Mouse (Mus musculus): Measurements from ENCODE around the gene Llgl2.

DNA sequence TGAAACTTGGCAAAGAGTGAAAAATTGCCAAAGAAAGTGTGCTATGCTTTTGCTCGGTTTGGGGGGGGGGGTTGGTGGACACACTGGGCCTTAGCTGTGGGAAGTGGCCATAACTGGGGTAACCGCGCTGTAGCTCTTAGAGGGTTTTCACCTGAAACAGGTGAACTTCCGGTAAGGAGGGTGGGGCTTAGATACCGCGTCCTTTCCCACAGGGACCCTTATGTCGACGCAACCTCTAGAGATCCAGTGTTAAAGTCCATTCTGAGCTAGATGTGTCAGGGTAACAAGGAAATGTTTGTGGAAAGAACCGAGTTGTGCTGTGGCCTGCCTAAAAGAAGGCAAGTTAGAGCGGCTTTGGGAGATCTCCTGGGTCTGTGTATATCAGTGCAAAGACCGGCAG lies 964 bp downstream of the Llgl2 start:
- no peak for TF ChIP-seq CTCF (IDR thresholded peaks at IDR 0.05; ENCODE audit: borderline replicate concordance, insufficient read depth, low read depth, low read length)
- TF ChIP-seq POLR2A (IDR thresholded peaks at IDR 0.05; ENCODE audit: borderline replicate concordance, insufficient read depth, low read length): no peak
